Mouse (Mus musculus): ENCODE measurements at regions not wholly inside any gene's neighbourhood (a gene's known extent, or its start where the extent isn't known, plus 50 kb on each side); places are given as distances from the start of the nearest gene placed in this dataset.

GRCm38 (mm10) chr16:95929700-95930435 lies 60.9 kb downstream of the Psmg1 start:
- ATAC-seq = no peak

GRCm38 (mm10) chr16:95928290-95929260 lies 62.2 kb downstream of the Psmg1 start:
- no peak for ATAC-seq

GRCm38 (mm10) chr16:95926558-95926957 lies 64.2 kb downstream of the Psmg1 start:
- no peak for ATAC-seq

- ATAC-seq = no peak
Measured at GRCm38 (mm10) chr16:95924716-95925115, 66.0 kb downstream of the Psmg1 start.

- no peak for ATAC-seq
Measured at GRCm38 (mm10) chr16:95923991-95924390, 66.8 kb downstream of the Psmg1 start.

- no peak for ATAC-seq
Measured at GRCm38 (mm10) chr16:95922369-95922934, 68.3 kb downstream of the Psmg1 start.

- ATAC-seq = no peak
Measured at GRCm38 (mm10) chr16:95921169-95921568, 69.6 kb downstream of the Psmg1 start.

GRCm38 (mm10) chr16:95918651-95919425 lies 71.9 kb downstream of the Psmg1 start:
- ATAC-seq = no peak

- no peak for ATAC-seq
Measured at GRCm38 (mm10) chr16:95917635-95918407, 72.9 kb downstream of the Psmg1 start.

- ATAC-seq = no peak
Measured at GRCm38 (mm10) chr16:95913879-95914278, 76.9 kb downstream of the Psmg1 start.

- ATAC-seq = no peak
Measured at GRCm38 (mm10) chr16:95904531-95905165, 86.1 kb downstream of the Psmg1 start.

- ATAC-seq = no peak
Measured at GRCm38 (mm10) chr16:95903383-95903913, 87.3 kb downstream of the Psmg1 start.

GRCm38 (mm10) chr16:95902177-95902576 lies 88.6 kb downstream of the Psmg1 start:
- peak; percentile 13 for ATAC-seq

- peak; percentile 20 for ATAC-seq
Measured at GRCm38 (mm10) chr16:95901388-95901787, 89.4 kb downstream of the Psmg1 start.

GRCm38 (mm10) chr16:95900181-95900580 lies 90.6 kb downstream of the Psmg1 start:
- peak; percentile 81 for ATAC-seq

GRCm38 (mm10) chr16:95899672-95900071 lies 91.1 kb downstream of the Psmg1 start:
- peak; percentile 18 for ATAC-seq

- no peak for ATAC-seq
Measured at GRCm38 (mm10) chr16:95897843-95898242, 92.9 kb downstream of the Psmg1 start.

- no peak for ATAC-seq
Measured at GRCm38 (mm10) chr16:95896126-95896525, 94.6 kb downstream of the Psmg1 start.

- peak; percentile 94 for ATAC-seq
Measured at GRCm38 (mm10) chr16:95893534-95894290, 97.0 kb downstream of the Psmg1 start.

GRCm38 (mm10) chr16:95892356-95892755 lies 98.4 kb downstream of the Psmg1 start:
- ATAC-seq = no peak

Data from inflammation-experienced regulatory T-cells, adult 6 months (primary cell).